Comparison of ENCODE assay signal across 10 mouse cellular contexts in the genomic region with DNA sequence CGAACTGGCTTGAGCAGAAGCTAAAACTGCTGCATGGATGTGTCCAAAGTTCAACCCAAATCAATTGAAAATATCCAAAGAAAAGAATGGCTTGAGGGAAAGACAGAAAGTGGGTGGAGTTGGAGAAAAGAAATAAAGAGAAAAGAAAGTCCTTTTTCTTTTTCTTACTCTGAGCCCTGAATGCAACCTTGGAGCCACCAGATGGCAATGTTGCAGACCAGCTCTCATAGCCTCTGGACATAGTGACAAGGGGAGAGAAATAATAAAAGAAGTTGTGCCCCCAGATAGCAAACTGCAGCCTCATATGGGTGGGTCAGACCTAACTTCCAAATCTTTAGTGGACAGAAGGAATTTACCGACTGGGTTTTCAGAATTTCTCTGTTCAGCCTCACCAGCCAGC.
A peak's percentile ranks its signal among the peaks of the same experiment; 100 is the strongest.
DNase-seq lines count a peak whose midpoint lies in the region; ATAC-seq and TF ChIP-seq lines count a peak whose summit lies in the region.
"Had no signal": no experiment of that assay in that cellular context is flagged by ENCODE, and none has a peak within 500 bp of the region (broad histone marks: within the 10 kb centered on the region; RNA-seq: fewer than 3 reads in every experiment).

No protein-coding gene starts in this region.

- no peak overlapping the region for H3K9ac ChIP-seq in intestine, postnatal 0 days (ENCODE audit: low read depth, low read length)
- H3K9ac ChIP-seq: limb, embryonic 12.5 days had no signal

- 32% methylated on average over 2 of the region's 2 CpGs for WGBS in intestine, postnatal 0 days

- H3K36me3 ChIP-seq in intestine, postnatal 0 days (ENCODE audit: control insufficient read depth, insufficient read depth), result no peaks in the 10 kb centered on the region
- H3K36me3 ChIP-seq: limb, embryonic 12.5 days had no signal

- H3K27ac ChIP-seq in intestine, postnatal 0 days (ENCODE audit: low read depth, low read length), result no peak overlapping the region
- H3K27ac ChIP-seq: limb, embryonic 12.5 days had no signal

- CTCF ChIA-PET in Patski (lab: Charles Lee), result interaction anchor here (1.4 kb wide), 1 partner anchor 25 kb away, joined by 3 read pairs; no protein-coding TSS in a partner anchor

- no peaks in the 10 kb centered on the region for H3K4me1 ChIP-seq in intestine, postnatal 0 days (replicated peaks; ENCODE audit: control insufficient read depth, insufficient read depth, low read length)

- POLR2A ChIA-PET in Patski (lab: Charles Lee), result no interaction called here

- no peaks in the 10 kb centered on the region for H3K27me3 ChIP-seq in Patski
- H3K27me3 ChIP-seq in intestine, postnatal 0 days (replicated peaks; ENCODE audit: control insufficient read depth, insufficient read depth, low read length), result no peaks in the 10 kb centered on the region
- H3K27me3 ChIP-seq: limb, embryonic 12.5 days had no signal

- peak; percentile 67 for TF ChIP-seq CTCF in Patski (IDR thresholded peaks at IDR 0.05)
- TF ChIP-seq CTCF in intestine, postnatal 0 days (IDR thresholded peaks at IDR 0.05; ENCODE audit: low read depth), result peak; percentile 64

- in situ Hi-C loops in Patski (cut with MboI; ENCODE audit: low pct_unique_long_range_greater_than_20kb), result loop anchor here (5.0 kb wide), 1 partner anchor 433 kb away; a partner anchor contains a TSS

- DNase-seq in cerebellum, postnatal 10 days, result peak; percentile 50 to 53
- no peak for DNase-seq in cerebellum, adult 11-12 months
- peak; percentile 5 to 19 for DNase-seq in left cerebral cortex, adult 18-20 months (ENCODE audit: low spot score in 2 of 2)
- DNase-seq in left cerebral cortex, postnatal 10 days (ENCODE audit: extremely low spot score in 1 of 2, low spot score in 2 of 2), result no peak
- DNase-seq in Patski (ENCODE audit: low read depth, low spot score), result no peak
- no peak for DNase-seq in thymus, postnatal 10 days (ENCODE audit: low spot score in 2 of 2)

- intact Hi-C loops in left cerebral cortex, postnatal 10 days (cut with DNase I), result no loop called here

- H3K4me3 ChIP-seq in intestine, postnatal 0 days (ENCODE audit: low read depth, low read length), result no peak overlapping the region
- H3K4me3 ChIP-seq: limb, embryonic 12.5 days had no signal

- ATAC-seq in Patski, result no peak
- ATAC-seq in intestine, postnatal 0 days, result no peak
- ATAC-seq in megakaryocyte, adult 5-6 weeks (ENCODE audit: poor library complexity, severe bottlenecking), result no peak

- H3K9me3 ChIP-seq in intestine, postnatal 0 days (ENCODE audit: control insufficient read depth), result no peaks in the 10 kb centered on the region
- H3K9me3 ChIP-seq: limb, embryonic 12.5 days had no signal

- no peak overlapping the region for H3K4me2 ChIP-seq in intestine, postnatal 0 days (replicated peaks; ENCODE audit: low read depth)
- H3K4me2 ChIP-seq: heart, embryonic 11.5 days; limb, embryonic 12.5 days had no signal

Comparison
In these comparisons a context has a peak if more than half of its experiments do, and no peak if none do; other contexts are left out.
1. DNase-seq: peak in cerebellum, postnatal 10 days (2 of 2) and left cerebral cortex, adult 18-20 months (2 of 2); none in cerebellum, adult 11-12 months (single experiment), left cerebral cortex, postnatal 10 days (0 of 2), Patski (single experiment) and thymus, postnatal 10 days (0 of 2).